Mouse (Mus musculus) frontal cortex, adult (tissue): ENCODE results near the gene Zfp968.
"Not testable (repeated sequence)": the region's sequence is repeated elsewhere in the genome, so short reads cannot be mapped to it uniquely, and the experiment has no call there.

ENCODE experiments used
- ATAC-seq: cut with Nextera tagmentation; 2 replicates; pipeline ENCODE4 v1.9.2; 2017; ENCODE audit warnings: mild to moderate bottlenecking, moderate library complexity, mixed read lengths; ENCODE audit not compliant: low TSS enrichment

Zfp968 gene

GRCm38 (mm10) chr2:175372136-175372535 is at the start of gene Zfp968:
Gene Zfp968, plus strand, starts transcription at chr2:175372436.
- not testable (repeated sequence) for ATAC-seq

GRCm38 (mm10) chr2:175338097-175338496 is 34.1 kb upstream of the Zfp968 start, which contains the start of gene Gm4631:
Gene Gm4631, minus strand, starts transcription at chr2:175338197.
- ATAC-seq: not testable (repeated sequence)
